Mouse (Mus musculus): ENCODE data around the gene Gle1. TPM values are rescaled to one million over a fixed set of nuclear protein-coding genes. Genes with fewer than 3 reads are reported as not detected.
"Not testable (repeated sequence)": the region's sequence is repeated elsewhere in the genome, so short reads cannot be mapped to it uniquely, and the experiment has no call there.

The Gle1 gene
- polyA plus RNA-seq, 1 experiment from 2014 or later = 53.7 TPM

GRCm38 (mm10) chr2:29902194-29902593, 33.0 kb upstream of the Gle1 start:
- DNase-seq (ENCODE audit: low spot score) = no peak
- Histone ChIP-seq H3K4me3 (replicated peaks; ENCODE audit: low read length) (no peak overlapping the region), H3K9me3 (ENCODE audit: control insufficient read depth, low read length) (no peaks in the 10 kb centered on the region), H3K9ac (no peak overlapping the region), H3K4me2 (replicated peaks) (no peak overlapping the region), H3K4me1 (replicated peaks; ENCODE audit: control insufficient read depth, insufficient read depth, low read length) (no peaks in the 10 kb centered on the region), H3K27ac (no peak overlapping the region), H3K36me3 (replicated peaks; ENCODE audit: control insufficient read depth, insufficient read depth) (peaks cover 99% of the 10 kb centered on the region), H3K27me3 (ENCODE audit: control insufficient read depth, insufficient read depth, low read length) (no peaks in the 10 kb centered on the region)
- no peak for ATAC-seq (ENCODE audit: low FRiP score)
- 94% methylated on average over 10 of the region's 10 CpGs for WGBS

- 85% methylated on average over 2 of the region's 2 CpGs for WGBS
- H3K27me3 ChIP-seq (ENCODE audit: control insufficient read depth, insufficient read depth, low read length); H3K27ac ChIP-seq; ATAC-seq (ENCODE audit: low FRiP score); H3K9ac ChIP-seq; H3K9me3 ChIP-seq (ENCODE audit: control insufficient read depth, low read length); H3K4me3 ChIP-seq (replicated peaks; ENCODE audit: low read length); H3K4me2 ChIP-seq (replicated peaks); H3K4me1 ChIP-seq (replicated peaks; ENCODE audit: control insufficient read depth, insufficient read depth, low read length); DNase-seq (ENCODE audit: low spot score): not testable (repeated sequence)
- peaks cover 93% of the 10 kb centered on the region for H3K36me3 ChIP-seq (replicated peaks; ENCODE audit: control insufficient read depth, insufficient read depth)
Measured at GRCm38 (mm10) chr2:29908171-29908570, 27.1 kb upstream of the Gle1 start.

- DNase-seq (ENCODE audit: low spot score) = no peak
- Histone ChIP-seq H3K27me3 (ENCODE audit: control insufficient read depth, insufficient read depth, low read length) (no peaks in the 10 kb centered on the region), H3K4me3 (replicated peaks; ENCODE audit: low read length) (no peak overlapping the region), H3K4me2 (replicated peaks) (no peak overlapping the region), H3K36me3 (replicated peaks; ENCODE audit: control insufficient read depth, insufficient read depth) (peaks cover 93% of the 10 kb centered on the region), H3K4me1 (replicated peaks; ENCODE audit: control insufficient read depth, insufficient read depth, low read length) (no peaks in the 10 kb centered on the region), H3K27ac (no peak overlapping the region), H3K9ac (no peak overlapping the region), H3K9me3 (ENCODE audit: control insufficient read depth, low read length) (no peaks in the 10 kb centered on the region)
- WGBS = 79% methylated on average over 2 of the region's 2 CpGs
- ATAC-seq (ENCODE audit: low FRiP score) = no peak
Measured at GRCm38 (mm10) chr2:29910042-29910441, 25.2 kb upstream of the Gle1 start.

- ATAC-seq (ENCODE audit: low FRiP score) (no peak), DNase-seq (ENCODE audit: low spot score) (no peak)
- no peak overlapping the region for H3K4me3 ChIP-seq (replicated peaks; ENCODE audit: low read length)
- H3K4me2 ChIP-seq (replicated peaks) = no peak overlapping the region
- no peak overlapping the region for H3K9ac ChIP-seq
- H3K4me1 ChIP-seq (replicated peaks; ENCODE audit: control insufficient read depth, insufficient read depth, low read length) = no peaks in the 10 kb centered on the region
- no peak overlapping the region for H3K27ac ChIP-seq
- no peaks in the 10 kb centered on the region for H3K9me3 ChIP-seq (ENCODE audit: control insufficient read depth, low read length)
- H3K36me3 ChIP-seq (replicated peaks; ENCODE audit: control insufficient read depth, insufficient read depth) = peaks cover 94% of the 10 kb centered on the region
- WGBS = 92% methylated on average over 11 of the region's 11 CpGs
- H3K27me3 ChIP-seq (ENCODE audit: control insufficient read depth, insufficient read depth, low read length) = no peaks in the 10 kb centered on the region
Measured at GRCm38 (mm10) chr2:29917621-29918020, 17.6 kb upstream of the Gle1 start.

- no peak overlapping the region for H3K27ac ChIP-seq
- no peak overlapping the region for H3K9ac ChIP-seq
- DNase-seq (ENCODE audit: low spot score) (no peak), ATAC-seq (ENCODE audit: low FRiP score) (no peak)
- WGBS = 72% methylated on average over 11 of the region's 11 CpGs
- no peaks in the 10 kb centered on the region for H3K9me3 ChIP-seq (ENCODE audit: control insufficient read depth, low read length)
- H3K4me1 ChIP-seq (replicated peaks; ENCODE audit: control insufficient read depth, insufficient read depth, low read length) = no peaks in the 10 kb centered on the region
- peaks cover 95% of the 10 kb centered on the region for H3K36me3 ChIP-seq (replicated peaks; ENCODE audit: control insufficient read depth, insufficient read depth)
- H3K4me3 ChIP-seq (replicated peaks; ENCODE audit: low read length) = no peak overlapping the region
- H3K27me3 ChIP-seq (ENCODE audit: control insufficient read depth, insufficient read depth, low read length) = no peaks in the 10 kb centered on the region
- no peak overlapping the region for H3K4me2 ChIP-seq (replicated peaks)
Measured at GRCm38 (mm10) chr2:29922011-29922410, 13.2 kb upstream of the Gle1 start.

- 95% methylated on average over 5 of the region's 5 CpGs for WGBS
- peaks cover 99% of the 10 kb centered on the region for H3K36me3 ChIP-seq (replicated peaks; ENCODE audit: control insufficient read depth, insufficient read depth)
- H3K4me3 ChIP-seq (replicated peaks; ENCODE audit: low read length) = no peak overlapping the region
- no peak overlapping the region for H3K27ac ChIP-seq
- no peak for DNase-seq (ENCODE audit: low spot score)
- H3K4me1 ChIP-seq (replicated peaks; ENCODE audit: control insufficient read depth, insufficient read depth, low read length) = no peaks in the 10 kb centered on the region
- ATAC-seq (ENCODE audit: low FRiP score) = no peak
- H3K27me3 ChIP-seq (ENCODE audit: control insufficient read depth, insufficient read depth, low read length) = no peaks in the 10 kb centered on the region
- H3K9me3 ChIP-seq (ENCODE audit: control insufficient read depth, low read length) = no peaks in the 10 kb centered on the region
- H3K4me2 ChIP-seq (replicated peaks) = no peak overlapping the region
- H3K9ac ChIP-seq = no peak overlapping the region
Measured at GRCm38 (mm10) chr2:29926542-29926941, 8.7 kb upstream of the Gle1 start.

- Histone ChIP-seq H3K4me1 (replicated peaks; ENCODE audit: control insufficient read depth, insufficient read depth, low read length) (no peaks in the 10 kb centered on the region; the same call in 1 of the 2 replicates), H3K27ac (no peak overlapping the region), H3K27me3 (ENCODE audit: control insufficient read depth, insufficient read depth, low read length) (no peaks in the 10 kb centered on the region), H3K4me3 (replicated peaks; ENCODE audit: low read length) (no peak overlapping the region), H3K9me3 (ENCODE audit: control insufficient read depth, low read length) (no peaks in the 10 kb centered on the region), H3K36me3 (replicated peaks; ENCODE audit: control insufficient read depth, insufficient read depth) (peaks cover 64% of the 10 kb centered on the region), H3K9ac (no peak overlapping the region), H3K4me2 (replicated peaks) (no peak overlapping the region)
- no peak for DNase-seq (ENCODE audit: low spot score)
- ATAC-seq (ENCODE audit: low FRiP score) = no peak
- 92% methylated on average over 10 of the region's 10 CpGs for WGBS
Measured at GRCm38 (mm10) chr2:29930506-29930905, 4.7 kb upstream of the Gle1 start.

- no peaks in the 10 kb centered on the region for H3K27me3 ChIP-seq (ENCODE audit: control insufficient read depth, insufficient read depth, low read length)
- no peak overlapping the region for H3K9ac ChIP-seq
- H3K9me3 ChIP-seq (ENCODE audit: control insufficient read depth, low read length) = no peaks in the 10 kb centered on the region
- H3K27ac ChIP-seq = no peak overlapping the region
- no peak overlapping the region for H3K4me2 ChIP-seq (replicated peaks)
- H3K4me1 ChIP-seq (replicated peaks; ENCODE audit: control insufficient read depth, insufficient read depth, low read length) = peaks cover 6% of the 10 kb centered on the region
- DNase-seq (ENCODE audit: low spot score) (no peak), ATAC-seq (ENCODE audit: low FRiP score) (no peak)
- H3K4me3 ChIP-seq (replicated peaks; ENCODE audit: low read length) = no peak overlapping the region
- peaks cover 57% of the 10 kb centered on the region for H3K36me3 ChIP-seq (replicated peaks; ENCODE audit: control insufficient read depth, insufficient read depth)
- WGBS = 89% methylated on average over 6 of the region's 6 CpGs
Measured at GRCm38 (mm10) chr2:29931194-29931593, 4.0 kb upstream of the Gle1 start.

- Histone ChIP-seq H3K4me1 (replicated peaks; ENCODE audit: control insufficient read depth, insufficient read depth, low read length) (peaks cover 7% of the 10 kb centered on the region), H3K4me3 (replicated peaks; ENCODE audit: low read length) (no peak overlapping the region), H3K9ac (no peak overlapping the region), H3K27me3 (ENCODE audit: control insufficient read depth, insufficient read depth, low read length) (no peaks in the 10 kb centered on the region), H3K9me3 (ENCODE audit: control insufficient read depth, low read length) (no peaks in the 10 kb centered on the region), H3K4me2 (replicated peaks) (no peak overlapping the region), H3K27ac (no peak overlapping the region), H3K36me3 (replicated peaks; ENCODE audit: control insufficient read depth, insufficient read depth) (peaks cover 83% of the 10 kb centered on the region)
- 93% methylated on average over 9 of the region's 9 CpGs for WGBS
- ATAC-seq (ENCODE audit: low FRiP score) = no peak
- no peak for DNase-seq (ENCODE audit: low spot score)
Measured at GRCm38 (mm10) chr2:29940073-29940472, 4.8 kb downstream of the Gle1 start.

- 93% methylated on average over 7 of the region's 7 CpGs for WGBS
- no peak overlapping the region for H3K9ac ChIP-seq
Measured at GRCm38 (mm10) chr2:29940826-29941225, 5.6 kb downstream of the Gle1 start.

More at GRCm38 (mm10) chr2:29940826-29941225, 5.6 kb downstream of the Gle1 start:
- Histone ChIP-seq H3K27ac (no peak overlapping the region), H3K4me2 (replicated peaks) (no peak overlapping the region), H3K9me3 (ENCODE audit: control insufficient read depth, low read length) (no peaks in the 10 kb centered on the region), H3K27me3 (ENCODE audit: control insufficient read depth, insufficient read depth, low read length) (no peaks in the 10 kb centered on the region), H3K4me1 (replicated peaks; ENCODE audit: control insufficient read depth, insufficient read depth, low read length) (peaks cover 4% of the 10 kb centered on the region), H3K4me3 (replicated peaks; ENCODE audit: low read length) (no peak overlapping the region), H3K36me3 (replicated peaks; ENCODE audit: control insufficient read depth, insufficient read depth) (peaks cover 91% of the 10 kb centered on the region)
- ATAC-seq (ENCODE audit: low FRiP score) = no peak
- DNase-seq (ENCODE audit: low spot score) = no peak

Data from hindbrain, embryonic 14.5 days (tissue).